8 mouse cellular contexts compared by ENCODE assay signal in the genomic region with DNA sequence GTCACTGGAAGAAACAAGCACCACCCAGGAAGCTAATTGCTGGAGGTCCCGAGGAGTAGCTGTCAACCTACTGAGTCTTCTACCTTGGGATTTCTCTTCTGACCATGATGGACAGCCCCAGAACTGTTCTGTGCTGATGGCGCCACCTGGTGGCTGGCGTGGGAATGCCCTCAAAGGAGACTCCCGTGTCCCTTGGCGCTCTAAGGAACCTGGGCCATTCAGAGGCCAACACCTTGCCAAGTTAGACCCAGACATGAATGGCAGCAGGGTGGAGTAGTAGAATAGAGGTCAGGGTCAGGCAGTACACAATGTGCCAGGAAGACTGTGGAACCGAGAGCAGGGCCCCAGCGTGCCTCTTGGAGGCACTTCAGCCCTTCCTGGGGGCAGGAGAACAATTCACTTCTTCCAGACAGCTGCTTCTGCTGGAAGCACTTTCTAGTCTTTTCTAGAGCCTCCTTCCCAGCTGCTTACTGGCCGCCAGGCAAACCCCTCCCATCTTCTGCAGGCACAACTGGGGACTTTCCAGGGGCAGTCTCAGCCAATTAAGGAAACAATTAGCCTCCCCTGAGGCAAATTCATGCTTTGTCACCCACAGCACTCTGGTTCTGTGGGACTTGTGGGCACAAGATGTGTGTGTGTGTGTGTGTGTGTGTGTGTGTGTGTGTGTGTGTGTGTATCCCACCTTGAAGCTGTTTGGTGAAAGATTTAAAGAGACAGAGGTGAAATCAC. TPM values are rescaled to one million over a fixed set of nuclear protein-coding genes. Genes with fewer than 3 reads are reported as not detected.
DNase-seq lines count a peak whose midpoint lies in the region; ATAC-seq and TF ChIP-seq lines count a peak whose summit lies in the region.

No protein-coding gene starts in this region.

- peaks cover 3 to 37% of the 10 kb centered on the region in 2 experiments; a peak in 3 of 4 replicates for H3K4me1 ChIP-seq in ES-E14 (ENCODE audit: control insufficient read depth in 2 of 2, insufficient read depth in 2 of 2, low read length in 2 of 2, poor library complexity in 1 of 2)
- H3K4me1 ChIP-seq in forebrain, embryonic 10.5 days: peaks cover 66% of the 10 kb centered on the region
- peaks cover 3% of the 10 kb centered on the region; the same call in 1 of the 2 replicates for H3K4me1 ChIP-seq in lung, postnatal 0 days (ENCODE audit: insufficient read depth, low read depth, low read length)

- H3K4me2 ChIP-seq in lung, postnatal 0 days (replicated peaks; ENCODE audit: low read depth, low read length): no peak overlapping the region

- peaks cover 92% of the 10 kb centered on the region for H3K27me3 ChIP-seq in forebrain, embryonic 10.5 days (ENCODE audit: poor library complexity, severe bottlenecking)
- H3K27me3 ChIP-seq in lung, postnatal 0 days (replicated peaks; ENCODE audit: insufficient read depth, low read length): no peaks in the 10 kb centered on the region

- 2% methylated on average over 8 of the region's 8 CpGs for WGBS in forebrain, embryonic 10.5 days
- WGBS in lung, postnatal 0 days: 1% methylated on average over 8 of the region's 8 CpGs

- peak; percentile 73 for ATAC-seq in lung, postnatal 0 days

- in situ Hi-C loops in ES-E14 (cut with MboI; ENCODE audit: low sequenced_read_pairs in 2 of 2, unreplicated experiment in 2 of 2): no loop called here

- peak overlapping the region; percentile 36; the same call in 1 of the 2 replicates for H3K27ac ChIP-seq in ES-E14 (ENCODE audit: insufficient read depth, low read depth, low read length, poor library complexity, severe bottlenecking)
- peak overlapping the region; percentile 16; the same call in 1 of the 2 replicates for H3K27ac ChIP-seq in forebrain, embryonic 10.5 days
- no peak overlapping the region for H3K27ac ChIP-seq in lung, postnatal 0 days (ENCODE audit: low read length)

- no peaks in the 10 kb centered on the region for H3K36me3 ChIP-seq in ES-E14 (ENCODE audit: control insufficient read depth, insufficient read depth, low read length, poor library complexity, severe bottlenecking)
- H3K36me3 ChIP-seq in forebrain, embryonic 10.5 days (replicated peaks): no peaks in the 10 kb centered on the region
- H3K36me3 ChIP-seq in lung, postnatal 0 days (ENCODE audit: insufficient read depth, low read length): no peaks in the 10 kb centered on the region

- no peaks in the 10 kb centered on the region for H3K9me3 ChIP-seq in ES-E14 (ENCODE audit: control insufficient read depth, insufficient read depth, low read depth, low read length)
- no peaks in the 10 kb centered on the region for H3K9me3 ChIP-seq in forebrain, embryonic 10.5 days
- H3K9me3 ChIP-seq in lung, postnatal 0 days (ENCODE audit: low read length): no peaks in the 10 kb centered on the region

- no peak overlapping the region; the same call in 1 of the 2 replicates for H3K9ac ChIP-seq in ES-E14 (ENCODE audit: insufficient read depth, low read depth, low read length, poor library complexity, severe bottlenecking)
- H3K9ac ChIP-seq in lung, postnatal 0 days (replicated peaks; ENCODE audit: low read depth): no peak overlapping the region

- TF ChIP-seq EP300 in lung, postnatal 0 days (IDR thresholded peaks at IDR 0.05): peak; percentile 33; the same call in 1 of the 2 replicates

- intact Hi-C loops in heart, postnatal 10 days (cut with DNase I): loop anchor here (1.0 to 5.0 kb wide), 5 partner anchors 32 to 224 kb away; partner anchors contain the start of gene Tcf20

- H3K4me3 ChIP-seq in ES-E14 (ENCODE audit: insufficient read depth in 1 of 2, low read depth in 1 of 2, low read length in 2 of 2, poor library complexity in 1 of 2, severe bottlenecking in 1 of 2): no peak overlapping the region
- no peak overlapping the region for H3K4me3 ChIP-seq in forebrain, embryonic 10.5 days
- no peak overlapping the region for H3K4me3 ChIP-seq in lung, postnatal 0 days (ENCODE audit: low read depth, low read length)

- peak; percentile 94 for DNase-seq in ES-E14 (ENCODE audit: low read depth, low spot score)
- peak; percentile 73 for DNase-seq in c-Kit-positive CD71-negative TER-119-negative erythroid progenitor cells, embryonic 14.5 days (ENCODE audit: low read depth)
- DNase-seq in forebrain, embryonic 10.5 days (ENCODE audit: extremely low spot score, low spot score): peak; percentile 87
- peak; percentile 92 to 96 for DNase-seq in heart, postnatal 10 days
- peak; percentile 80 to 94 for DNase-seq in layer of hippocampus, adult 18-20 months (ENCODE audit: low spot score in 2 of 2)
- DNase-seq in lung, postnatal 0 days (ENCODE audit: low spot score): peak; percentile 83
- DNase-seq in right cerebral cortex, postnatal 10 days (ENCODE audit: low spot score in 2 of 2): peak; percentile 80 to 91
- DNase-seq in urinary bladder, postnatal 14 days (ENCODE audit: low spot score): peak; percentile 91

- peak; percentile 98 for TF ChIP-seq CTCF in lung, postnatal 0 days (IDR thresholded peaks at IDR 0.05)

TF ChIP-seq in ES-E14, 5 proteins besides CTCF, POLR2A, EP300 and RAD21:
- TF ChIP-seq CHD2 (IDR thresholded peaks at IDR 0.05; ENCODE audit: low read depth, low read length) (no peak), ZC3H11A (IDR thresholded peaks at IDR 0.05; ENCODE audit: borderline replicate concordance, low read depth, low read length) (peak; percentile 95), HCFC1 (IDR thresholded peaks at IDR 0.05; ENCODE audit: borderline replicate concordance, insufficient read depth, low read length) (0 out of 2 replicates have a peak, but pooled peaks have one; percentile 11)

RNA-seq across cellular contexts. Expression of gene Nfam1, which starts 4.8 kb away (rescaled TPM):
- 1.7 and 2.1 TPM in 2 replicates for total RNA-seq in ES-E14 (2012; rRNA removed)
- polyA plus RNA-seq in forebrain, embryonic 10.5 days (2016; fragmentation: Nextera tagmentation; extraction: Ambion mirVana): 1.6 and 2.3 TPM in 2 replicates
- total RNA-seq in heart, postnatal 10 days (2021): 1 to 10 TPM; 1.6 to 2.2 TPM
- total RNA-seq in layer of hippocampus, adult 18-20 months (2021): 1 to 10 TPM; 2.2 to 2.3 TPM
- polyA plus RNA-seq in lung, postnatal 0 days (2015; fragmentation: Nextera tagmentation; extraction: Ambion mirVana): 6.3 and 6.5 TPM in 2 replicates

RNA-seq across cellular contexts. Expression of gene Tcf20, which starts 50.2 kb away (rescaled TPM):
- total RNA-seq in ES-E14 (2012; rRNA removed): 128 and 143 TPM in 2 replicates
- polyA plus RNA-seq in forebrain, embryonic 10.5 days (2016; fragmentation: Nextera tagmentation; extraction: Ambion mirVana): 6.5 and 7.1 TPM in 2 replicates
- total RNA-seq in heart, postnatal 10 days (2021): 10 to 100 TPM; 60.7 to 67.9 TPM
- total RNA-seq in layer of hippocampus, adult 18-20 months (2021): 100 to 1,000 TPM; 238 to 241 TPM
- 6.1 and 7.3 TPM in 2 replicates for polyA plus RNA-seq in lung, postnatal 0 days (2015; fragmentation: Nextera tagmentation; extraction: Ambion mirVana)

RNA-seq across cellular contexts. Expression of gene Serhl, which starts 51.4 kb away (rescaled TPM):
- 16.3 and 16.4 TPM in 2 replicates for total RNA-seq in ES-E14 (2012; rRNA removed)
- 49.7 and 51.8 TPM in 2 replicates for polyA plus RNA-seq in forebrain, embryonic 10.5 days (2016; fragmentation: Nextera tagmentation; extraction: Ambion mirVana)
- total RNA-seq in heart, postnatal 10 days (2021): 10 to 100 TPM; 54.6 to 59.1 TPM
- total RNA-seq in layer of hippocampus, adult 18-20 months (2021): 10 to 100 TPM in 1 of 2 experiments, 1 to 10 TPM in 1; 8.5 to 10.6 TPM
- polyA plus RNA-seq in lung, postnatal 0 days (2015; fragmentation: Nextera tagmentation; extraction: Ambion mirVana): 50.9 and 53.9 TPM in 2 replicates
